Mouse (Mus musculus) cerebellum, adult 2 months (tissue): Measurements from ENCODE around the gene Pigf. TPM values are rescaled to one million over a fixed set of nuclear protein-coding genes. Genes with fewer than 3 reads are reported as not detected.

ENCODE experiments used
- DNase-seq, 2 experiments: peaks; one replicate each; pipeline ENCODE4 v3.0.0; 2021
- H3K27ac ChIP-seq: fragments of 200-500 bp; 2 replicates; pipeline ENCODE4 v1.5.1; 2012; ENCODE audit warnings: low read length, control low read depth, inconsistent platforms; ENCODE audit not compliant: insufficient read depth
- H3K27me3 ChIP-seq: fragments of 200-500 bp; 2 replicates; pipeline ENCODE4 v1.6.1; 2012; ENCODE audit warnings: inconsistent platforms, mild to moderate bottlenecking, low read length, moderate library complexity; ENCODE audit not compliant: control insufficient read depth, insufficient read depth
- H3K4me1 ChIP-seq: fragments of 200-500 bp; 2 replicates; pipeline ENCODE4 v1.6.1; 2011; ENCODE audit warnings: low read length; ENCODE audit not compliant: control insufficient read depth, insufficient read depth
- H3K4me3 ChIP-seq: fragments of 200-500 bp; replicated peaks from 2 replicates; pipeline ENCODE3; 2011; ENCODE audit warnings: mild to moderate bottlenecking, low read depth, low read length, control low read depth; ENCODE audit not compliant: insufficient read depth
- CTCF ChIP-seq: fragments of 200-500 bp; IDR thresholded peaks from 2 replicates; pipeline ENCODE4 v1.5.1; 2011; ENCODE audit warnings: low read depth, mild to moderate bottlenecking, control low read depth, low read length, moderate library complexity, borderline replicate concordance; ENCODE audit not compliant: insufficient read depth
- POLR2A ChIP-seq: fragments of 200-500 bp; IDR thresholded peaks from 2 replicates; pipeline ENCODE4 v1.6.1; 2011; ENCODE audit warnings: low read length, control low read depth, borderline replicate concordance; ENCODE audit not compliant: insufficient read depth
- WGBS: fragments of 180-500 bp; shearing (Covaris S2); methylation state at CpG from one replicate; pipeline ENCODE4 v1.1.7; 2018; 5-methylcytosine and 5-hydroxymethylcytosine counted together
- polyA plus RNA-seq: library from polyadenylated mRNA; depleted of rRNA; stranded (reverse); fragments of >200 nt; gene quantifications from 2 replicates; pipeline ENCODE4 v1.2.3, GENCODE M21; 2012

Gene Pigf
- polyA plus RNA-seq, 1 experiment, result 18.2 TPM

- Histone ChIP-seq H3K27ac (no peak overlapping the region), H3K27me3 (no peaks in the 10 kb centered on the region), H3K4me1 (peaks cover 5% of the 10 kb centered on the region), H3K4me3 (no peak overlapping the region)
- 40% methylated on average over 17 of the region's 17 CpGs for WGBS
- TF ChIP-seq POLR2A (no peak), CTCF (no peak)
- peak in 1 of 2 experiments; percentile 14 for DNase-seq
Observed at GRCm38 (mm10) chr17:86986449-86987138, 38.6 kb downstream of the Pigf start.

GRCm38 (mm10) chr17:86982497-86982896 lies 42.7 kb downstream of the Pigf start:
- DNase-seq, result no peak
- Histone ChIP-seq H3K4me1 (peaks cover 5% of the 10 kb centered on the region), H3K27me3 (no peaks in the 10 kb centered on the region), H3K27ac (no peak overlapping the region), H3K4me3 (no peak overlapping the region)
- no peak for TF ChIP-seq POLR2A
- no peak for TF ChIP-seq CTCF
- 81% methylated on average over 9 of the region's 9 CpGs for WGBS

- Histone ChIP-seq H3K4me1 (peaks cover under 1% of the 10 kb centered on the region; the same call in 1 of the 2 replicates), H3K27ac (no peak overlapping the region), H3K4me3 (no peak overlapping the region), H3K27me3 (no peaks in the 10 kb centered on the region)
- 100% methylated on average over 2 of the region's 2 CpGs for WGBS
- DNase-seq, result no peak
- TF ChIP-seq CTCF (no peak), POLR2A (no peak)
Observed at GRCm38 (mm10) chr17:86981701-86982100, 43.5 kb downstream of the Pigf start.

GRCm38 (mm10) chr17:86981205-86981604 lies 44.0 kb downstream of the Pigf start:
- H3K27me3 ChIP-seq, result no peaks in the 10 kb centered on the region
- H3K4me1 ChIP-seq, result no peaks in the 10 kb centered on the region
- DNase-seq, result no peak
- no peak overlapping the region for H3K4me3 ChIP-seq
- H3K27ac ChIP-seq, result no peak overlapping the region
- TF ChIP-seq POLR2A, result no peak
- no peak for TF ChIP-seq CTCF
- WGBS, result 95% methylated on average over 1 of the region's 1 CpGs

GRCm38 (mm10) chr17:86978496-86978895 lies 46.7 kb downstream of the Pigf start:
- TF ChIP-seq POLR2A (no peak), CTCF (no peak)
- no peak for DNase-seq
- H3K27me3 ChIP-seq, result no peaks in the 10 kb centered on the region
- H3K4me1 ChIP-seq, result no peaks in the 10 kb centered on the region
- no peak overlapping the region for H3K27ac ChIP-seq
- no peak overlapping the region for H3K4me3 ChIP-seq
- WGBS, result 91% methylated on average over 6 of the region's 6 CpGs

GRCm38 (mm10) chr17:86976387-86976786 lies 48.8 kb downstream of the Pigf start:
- Histone ChIP-seq H3K27me3 (no peaks in the 10 kb centered on the region), H3K4me1 (no peaks in the 10 kb centered on the region), H3K27ac (no peak overlapping the region), H3K4me3 (no peak overlapping the region)
- no peak for TF ChIP-seq POLR2A
- TF ChIP-seq CTCF, result no peak
- 84% methylated on average over 10 of the region's 10 CpGs for WGBS
- DNase-seq, result no peak

- DNase-seq, result no peak
- H3K27ac ChIP-seq, result no peak overlapping the region
- no peaks in the 10 kb centered on the region for H3K4me1 ChIP-seq
- TF ChIP-seq POLR2A (no peak), CTCF (no peak)
- H3K4me3 ChIP-seq, result no peak overlapping the region
- H3K27me3 ChIP-seq, result no peaks in the 10 kb centered on the region
- 96% methylated on average over 2 of the region's 2 CpGs for WGBS
Observed at GRCm38 (mm10) chr17:86973097-86973496, 52.1 kb downstream of the Pigf start.

GRCm38 (mm10) chr17:86971860-86972259 lies 53.3 kb downstream of the Pigf start:
- TF ChIP-seq POLR2A (no peak), CTCF (no peak)
- H3K27me3 ChIP-seq, result no peaks in the 10 kb centered on the region
- WGBS, result 93% methylated on average over 7 of the region's 7 CpGs
- H3K27ac ChIP-seq, result no peak overlapping the region
- no peak for DNase-seq
- H3K4me3 ChIP-seq, result no peak overlapping the region
- no peaks in the 10 kb centered on the region for H3K4me1 ChIP-seq

GRCm38 (mm10) chr17:86971036-86971435 lies 54.2 kb downstream of the Pigf start:
- Histone ChIP-seq H3K27ac (no peak overlapping the region), H3K4me3 (no peak overlapping the region), H3K4me1 (no peaks in the 10 kb centered on the region), H3K27me3 (no peaks in the 10 kb centered on the region)
- 50% methylated on average over 5 of the region's 5 CpGs for WGBS
- no peak for TF ChIP-seq POLR2A
- TF ChIP-seq CTCF, result no peak
- DNase-seq, result no peak
